Mouse (Mus musculus) kidney, adult 2 months (tissue): Measurements from ENCODE around the gene Galnt18.

ENCODE experiments used
- CTCF ChIP-seq: fragments of 200-500 bp; conservative IDR thresholded peaks from 2 replicates; pipeline ENCODE4 v1.5.1; 2011; ENCODE audit warnings: low read depth, mild to moderate bottlenecking, control low read depth, low read length, moderate library complexity, mixed read lengths; ENCODE audit not compliant: insufficient read depth, insufficient read length
- POLR2A ChIP-seq: fragments of 200-500 bp; IDR thresholded peaks from one replicate; pipeline ENCODE4 v1.6.1; 2011; ENCODE audit warnings: low read depth, low read length, control low read depth

- no peak for TF ChIP-seq CTCF
- TF ChIP-seq POLR2A = no peak
Measured at GRCm38 (mm10) chr7:111607476-111607875, 172.3 kb downstream of the Galnt18 start.
